Mouse (Mus musculus): ENCODE measurements around the gene Atp5k. TPM values are rescaled to one million over a fixed set of nuclear protein-coding genes. Genes with fewer than 3 reads are reported as not detected.

The Atp5k gene
- polyA plus RNA-seq, 1 experiment from 2014 or later: 408 TPM

DNA sequence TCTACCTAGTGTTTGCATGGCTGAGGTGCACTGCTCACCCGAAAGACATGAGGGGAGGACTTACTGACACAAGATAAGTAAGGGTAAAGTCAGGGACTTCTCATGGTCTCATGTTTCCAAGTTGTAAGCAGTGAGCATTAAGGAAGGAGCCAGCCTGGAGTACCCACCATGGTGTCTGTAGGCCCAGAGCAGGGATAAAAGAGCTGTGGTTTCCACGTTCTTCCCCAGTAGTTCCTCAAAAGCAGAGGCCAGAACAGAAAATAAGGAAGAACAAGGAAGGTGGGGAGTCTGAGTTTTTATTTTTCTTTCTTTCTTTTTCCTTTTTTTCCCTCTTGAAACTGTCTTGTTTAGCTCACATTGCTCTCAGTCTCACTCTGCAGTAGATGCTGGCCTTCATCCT, 19.5 kb downstream of the Atp5k start:
- no peak overlapping the region for H3K4me3 ChIP-seq
- ATAC-seq (ENCODE audit: low FRiP score, low read depth): no peak
- H3K27ac ChIP-seq (replicated peaks): no peak overlapping the region
- WGBS: 84% methylated on average over 2 of the region's 2 CpGs
- H3K9me3 ChIP-seq: no peaks in the 10 kb centered on the region
- no peak overlapping the region for H3K4me2 ChIP-seq (replicated peaks)
- H3K36me3 ChIP-seq: no peaks in the 10 kb centered on the region
- H3K27me3 ChIP-seq: no peaks in the 10 kb centered on the region
- H3K9ac ChIP-seq (replicated peaks): no peak overlapping the region
- no peaks in the 10 kb centered on the region for H3K4me1 ChIP-seq

DNA sequence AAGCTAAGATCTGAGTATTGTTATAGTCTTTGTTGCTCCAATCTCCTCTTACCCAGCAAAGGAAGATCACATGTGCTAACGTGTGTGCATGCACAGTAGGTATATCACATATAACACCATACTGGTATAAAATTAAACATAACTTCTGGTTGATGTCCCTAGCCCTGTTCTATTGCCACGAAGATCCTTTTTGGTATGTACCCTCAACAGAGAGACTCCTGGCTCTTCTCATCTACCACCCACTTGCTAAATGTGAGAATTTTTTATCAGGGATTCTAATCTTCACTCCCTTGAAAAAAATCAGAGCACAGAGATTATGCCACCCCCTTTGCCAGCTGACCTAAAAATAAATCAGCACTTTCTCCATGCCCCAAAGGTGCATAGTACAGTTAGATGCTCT, 27.3 kb downstream of the Atp5k start:
- H3K36me3 ChIP-seq: no peaks in the 10 kb centered on the region
- no peak overlapping the region for H3K4me2 ChIP-seq (replicated peaks)
- no peaks in the 10 kb centered on the region; the same call in 1 of the 2 replicates for H3K27me3 ChIP-seq
- H3K27ac ChIP-seq (replicated peaks): no peak overlapping the region
- no peaks in the 10 kb centered on the region for H3K9me3 ChIP-seq
- H3K4me1 ChIP-seq: no peaks in the 10 kb centered on the region
- H3K9ac ChIP-seq (replicated peaks): no peak overlapping the region
- no peak for ATAC-seq (ENCODE audit: low FRiP score, low read depth)
- no peak overlapping the region for H3K4me3 ChIP-seq
- WGBS: 80% methylated on average over 2 of the region's 2 CpGs

DNA sequence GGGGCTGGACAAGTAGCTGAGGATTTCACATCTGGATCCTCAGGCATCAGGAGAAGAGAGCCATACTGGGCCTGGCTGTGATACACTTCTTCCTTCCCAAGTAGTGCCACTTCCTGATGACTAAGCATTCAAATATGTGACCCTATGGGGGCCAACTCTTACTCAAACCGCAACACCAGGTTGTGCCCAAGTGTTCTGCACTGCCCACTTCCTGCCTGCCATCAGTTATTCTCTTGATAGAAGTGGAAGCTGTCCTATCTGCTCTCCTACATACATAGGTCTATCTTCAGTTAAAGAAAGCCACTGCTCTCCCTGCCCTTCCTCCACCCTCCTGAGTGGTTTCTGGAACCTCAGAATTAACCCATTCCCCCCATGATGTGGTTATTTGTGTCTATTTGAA, 28.8 kb downstream of the Atp5k start:
- Histone ChIP-seq H3K27ac (replicated peaks) (no peak overlapping the region), H3K4me2 (replicated peaks) (no peak overlapping the region), H3K27me3 (no peaks in the 10 kb centered on the region; the same call in 1 of the 2 replicates), H3K9ac (replicated peaks) (no peak overlapping the region), H3K4me1 (no peaks in the 10 kb centered on the region), H3K9me3 (no peaks in the 10 kb centered on the region), H3K36me3 (no peaks in the 10 kb centered on the region), H3K4me3 (no peak overlapping the region)
- no peak for ATAC-seq (ENCODE audit: low FRiP score, low read depth)
- WGBS: 63% methylated on average over 1 of the region's 1 CpGs

DNA sequence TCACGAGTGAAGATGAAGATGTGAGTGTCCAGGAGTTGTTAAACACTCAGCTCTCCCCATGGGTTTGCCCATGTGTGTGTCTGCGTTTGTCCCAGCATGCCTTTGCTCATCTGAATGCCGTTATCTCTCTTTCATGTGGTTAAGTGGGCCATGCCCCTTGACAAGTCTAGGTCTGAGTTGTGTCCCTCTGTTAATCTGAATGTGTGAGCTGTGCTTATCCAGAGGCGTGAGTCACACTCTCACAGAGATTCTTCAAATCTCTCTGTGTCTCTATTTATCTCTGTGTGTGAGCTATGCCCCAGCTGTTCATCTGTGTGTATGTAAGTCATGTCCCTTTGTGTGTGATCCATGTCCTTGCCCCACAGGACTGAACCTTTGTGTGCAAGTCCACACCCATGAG, 30.8 kb downstream of the Atp5k start:
- Histone ChIP-seq H3K36me3 (no peaks in the 10 kb centered on the region), H3K4me2 (replicated peaks) (no peak overlapping the region)
- 79% methylated on average over 4 of the region's 4 CpGs for WGBS

DNA sequence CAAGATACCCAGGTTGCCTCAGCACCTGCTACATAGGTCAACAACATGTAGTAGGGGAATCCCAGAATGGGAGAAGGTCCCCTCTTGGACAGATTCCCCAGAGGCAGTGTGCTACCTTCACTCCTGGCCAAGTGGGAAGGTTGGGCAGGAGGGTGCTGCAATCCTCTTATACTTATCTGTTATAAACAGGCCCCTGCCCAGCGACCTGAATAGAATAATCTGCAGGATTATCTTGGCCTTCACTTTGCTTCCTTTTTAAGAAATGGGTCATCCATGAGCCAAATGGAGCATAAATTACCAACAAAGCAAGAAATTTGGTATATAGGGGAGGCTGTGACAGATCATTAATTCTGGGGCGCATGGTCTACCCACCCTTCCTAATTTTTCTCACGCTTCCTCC, 44.5 kb downstream of the Atp5k start:
- Histone ChIP-seq H3K4me2 (replicated peaks) (no peak overlapping the region), H3K9ac (replicated peaks) (no peak overlapping the region), H3K4me3 (no peak overlapping the region), H3K27me3 (no peaks in the 10 kb centered on the region), H3K4me1 (no peaks in the 10 kb centered on the region), H3K27ac (replicated peaks) (no peak overlapping the region), H3K9me3 (no peaks in the 10 kb centered on the region), H3K36me3 (no peaks in the 10 kb centered on the region)
- no peak for ATAC-seq (ENCODE audit: low FRiP score, low read depth)
- 85% methylated on average over 3 of the region's 3 CpGs for WGBS

More for the DNA sequence above, 30.8 kb downstream of the Atp5k start:
- H3K9ac ChIP-seq (replicated peaks): no peak overlapping the region
- H3K4me3 ChIP-seq: no peak overlapping the region
- no peak overlapping the region for H3K27ac ChIP-seq (replicated peaks)
- no peaks in the 10 kb centered on the region for H3K4me1 ChIP-seq
- no peaks in the 10 kb centered on the region for H3K9me3 ChIP-seq
- no peak for ATAC-seq (ENCODE audit: low FRiP score, low read depth)
- no peaks in the 10 kb centered on the region; the same call in 1 of the 2 replicates for H3K27me3 ChIP-seq

DNA sequence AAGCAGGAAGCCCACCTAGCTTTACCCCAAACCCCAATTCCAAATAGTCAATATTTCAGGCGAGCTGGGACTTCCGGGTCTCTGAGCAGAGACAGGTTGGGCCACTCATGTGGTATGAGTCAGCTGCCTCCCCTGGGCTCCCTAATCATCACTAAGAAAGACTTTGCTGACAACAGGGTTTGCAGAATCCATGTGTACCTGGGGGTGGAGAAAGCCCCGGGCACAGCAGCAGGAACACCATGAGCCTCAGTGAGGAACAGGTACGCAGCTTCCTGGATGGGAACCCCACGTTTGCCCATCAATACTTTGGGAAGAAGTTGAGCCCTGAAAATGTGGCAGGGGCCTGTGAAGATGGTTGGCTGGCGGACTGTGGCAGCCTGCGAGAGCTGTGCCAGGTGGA, 46.0 kb downstream of the Atp5k start, which contains the start of gene Pde6b:
TSS of gene Pde6b (plus strand) at position 191 of the 400 bp plus-strand sequence.
- Histone ChIP-seq H3K9ac (replicated peaks) (no peak within 1 kb of the TSS), H3K4me1 (no peaks in the 10 kb centered on the region), H3K27ac (replicated peaks) (no peak within 1 kb of the TSS), H3K27me3 (no peaks in the 10 kb centered on the region), H3K4me3 (no peak within 1 kb of the TSS), H3K36me3 (no peaks in the 10 kb centered on the region), H3K9me3 (no peaks in the 10 kb centered on the region), H3K4me2 (replicated peaks) (no peak within 1 kb of the TSS)
- WGBS: 76% methylated on average over 7 of the region's 7 CpGs
- no peak for ATAC-seq (ENCODE audit: low FRiP score, low read depth)

DNA sequence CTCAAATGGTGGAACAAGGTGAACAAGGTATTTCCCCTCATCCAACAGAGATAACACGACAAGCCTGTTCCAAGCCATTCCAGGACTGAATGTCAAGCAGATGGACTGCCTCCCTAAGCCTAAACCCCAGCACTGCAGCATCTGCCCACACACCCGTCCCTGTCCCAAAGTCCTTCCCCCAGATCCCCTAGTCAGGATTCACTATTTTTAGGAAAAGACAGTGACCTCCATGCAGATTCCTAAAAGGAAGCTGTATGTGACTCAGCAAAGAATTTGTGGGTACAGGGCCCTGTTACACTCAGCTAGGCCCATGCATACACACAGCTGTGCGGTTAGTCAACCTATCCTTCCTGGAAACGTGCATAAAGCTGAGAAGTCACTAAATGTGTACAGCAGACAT, 47.8 kb downstream of the Atp5k start:
- Histone ChIP-seq H3K4me2 (replicated peaks) (no peak overlapping the region), H3K36me3 (no peaks in the 10 kb centered on the region), H3K4me3 (no peak overlapping the region), H3K9ac (replicated peaks) (no peak overlapping the region), H3K4me1 (no peaks in the 10 kb centered on the region), H3K9me3 (no peaks in the 10 kb centered on the region), H3K27me3 (no peaks in the 10 kb centered on the region), H3K27ac (replicated peaks) (no peak overlapping the region)
- 71% methylated on average over 4 of the region's 4 CpGs for WGBS
- no peak for ATAC-seq (ENCODE audit: low FRiP score, low read depth)

DNA sequence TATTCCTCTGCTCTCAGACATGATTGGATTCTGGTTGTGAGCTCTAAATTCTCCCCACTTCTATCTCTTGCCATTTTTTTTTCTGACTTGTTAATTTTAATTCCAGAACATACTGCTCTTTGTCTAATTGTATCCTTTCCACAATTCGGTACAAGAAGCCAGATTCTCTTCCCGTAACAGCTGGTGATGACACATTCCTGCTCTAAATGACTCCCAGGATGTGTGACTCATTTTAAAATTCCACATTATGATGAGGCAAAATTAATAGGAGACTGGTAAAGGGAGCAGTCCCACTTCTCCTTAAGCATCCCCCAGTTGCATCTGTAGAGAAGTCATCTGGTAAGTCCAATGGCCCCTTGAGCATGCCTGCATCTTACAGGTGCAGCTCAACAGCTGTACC, 48.6 kb downstream of the Atp5k start:
- no peak for ATAC-seq (ENCODE audit: low FRiP score, low read depth)
- no peak overlapping the region for H3K27ac ChIP-seq (replicated peaks)
- no peak overlapping the region for H3K9ac ChIP-seq (replicated peaks)
- no peaks in the 10 kb centered on the region for H3K36me3 ChIP-seq
- no peaks in the 10 kb centered on the region for H3K4me1 ChIP-seq
- no peak overlapping the region for H3K4me2 ChIP-seq (replicated peaks)
- 86% methylated on average over 2 of the region's 2 CpGs for WGBS
- no peak overlapping the region for H3K4me3 ChIP-seq
- H3K9me3 ChIP-seq: no peaks in the 10 kb centered on the region
- no peaks in the 10 kb centered on the region for H3K27me3 ChIP-seq

Other genes starting within 250 kb of the Atp5k start
- gene Dr1, start 165.6 kb downstream of the Atp5k start, polyA plus RNA-seq (2016; fragmentation: Nextera tagmentation; extraction: Ambion mirVana): 55.8 and 57.5 TPM in 2 replicates
- 8.0 and 8.2 TPM in 2 replicates for gene Pigg, start 121.8 kb downstream of the Atp5k start, polyA plus RNA-seq (2016; fragmentation: Nextera tagmentation; extraction: Ambion mirVana)
- gene Gm42517, start 66.5 kb downstream of the Atp5k start, polyA plus RNA-seq (2016; fragmentation: Nextera tagmentation; extraction: Ambion mirVana): 0.13 and 0.20 TPM in 2 replicates
- 0.24 and 0.25 TPM in 2 replicates for gene Pde6b, start 46.1 kb downstream of the Atp5k start, polyA plus RNA-seq (2016; fragmentation: Nextera tagmentation; extraction: Ambion mirVana)
- gene Mfsd7a, start 14.4 kb upstream of the Atp5k start, polyA plus RNA-seq (2016; fragmentation: Nextera tagmentation; extraction: Ambion mirVana): 0.12 and 0.20 TPM in 2 replicates
- gene Pcgf3, start 26.8 kb upstream of the Atp5k start, polyA plus RNA-seq (2016; fragmentation: Nextera tagmentation; extraction: Ambion mirVana): 35.3 and 40.3 TPM in 2 replicates
- 11.2 and 11.4 TPM in 2 replicates for gene Cplx1, start 115.6 kb upstream of the Atp5k start, polyA plus RNA-seq (2016; fragmentation: Nextera tagmentation; extraction: Ambion mirVana)
- 60.5 and 61.5 TPM in 2 replicates for gene Gak, start 195.3 kb upstream of the Atp5k start, polyA plus RNA-seq (2016; fragmentation: Nextera tagmentation; extraction: Ambion mirVana)
- gene Tmem175, start 195.3 kb upstream of the Atp5k start, polyA plus RNA-seq (2016; fragmentation: Nextera tagmentation; extraction: Ambion mirVana): 18.7 and 21.5 TPM in 2 replicates
- gene Idua, start 225.9 kb upstream of the Atp5k start, polyA plus RNA-seq (2016; fragmentation: Nextera tagmentation; extraction: Ambion mirVana): 12.3 and 12.8 TPM in 2 replicates
- gene Dgkq, start 235.2 kb upstream of the Atp5k start, polyA plus RNA-seq (2016; fragmentation: Nextera tagmentation; extraction: Ambion mirVana): 21.2 and 21.7 TPM in 2 replicates
- 1.7 and 1.9 TPM in 2 replicates for gene Slc26a1, start 241.1 kb upstream of the Atp5k start, polyA plus RNA-seq (2016; fragmentation: Nextera tagmentation; extraction: Ambion mirVana)

Data from midbrain, embryonic 12.5 days (tissue).